Mouse (Mus musculus) hindbrain, embryonic 15.5 days (tissue): ENCODE results near the gene Them7. TPM values are rescaled to one million over a fixed set of nuclear protein-coding genes. Genes with fewer than 3 reads are reported as not detected.

Source experiments
- ATAC-seq: fragments of 200-750 bp; cut with Nextera tagmentation; 2 replicates; pipeline ENCODE4 v1.8.0; 2017; ENCODE audit warnings: low read depth, moderate number of reproducible peaks, moderate TSS enrichment; ENCODE audit not compliant: low FRiP score
- H3K27ac ChIP-seq: fragments of 300-500 bp; sonication (generic); replicated peaks from 2 replicates; pipeline ENCODE4 v1.5.1; 2015; ENCODE audit warnings: mild to moderate bottlenecking, inconsistent platforms
- H3K27me3 ChIP-seq: fragments of 300-500 bp; sonication (generic); 2 replicates; pipeline ENCODE4 v1.6.1; 2015; ENCODE audit warnings: control low read depth, inconsistent platforms
- H3K36me3 ChIP-seq: fragments of 300-500 bp; sonication (generic); 2 replicates; pipeline ENCODE4 v1.6.1; 2015; ENCODE audit warnings: control low read depth, inconsistent platforms
- H3K4me1 ChIP-seq: fragments of 300-500 bp; sonication (generic); replicated peaks from 2 replicates; pipeline ENCODE4 v1.6.1; 2015; ENCODE audit warnings: control low read depth, inconsistent platforms
- H3K4me2 ChIP-seq: fragments of 300-500 bp; sonication (generic); 2 replicates; pipeline ENCODE4 v1.6.1; 2015; ENCODE audit warnings: moderate library complexity, mild to moderate bottlenecking, inconsistent platforms
- H3K4me3 ChIP-seq: fragments of 300-500 bp; sonication (generic); 2 replicates; pipeline ENCODE4 v1.5.1; 2015; ENCODE audit warnings: mild to moderate bottlenecking, inconsistent platforms
- H3K9ac ChIP-seq: fragments of 300-500 bp; sonication (generic); 2 replicates; pipeline ENCODE4 v1.6.1; 2015; ENCODE audit warnings: inconsistent platforms
- H3K9me3 ChIP-seq: fragments of 300-500 bp; sonication (generic); 2 replicates; pipeline ENCODE4 v1.6.1; 2016; ENCODE audit warnings: control low read depth, inconsistent platforms
- WGBS: fragments of 180-500 bp; shearing (Covaris S2); methylation state at CpG from one replicate; pipeline ENCODE4 v1.1.7; 2015; 5-methylcytosine and 5-hydroxymethylcytosine counted together
- polyA plus RNA-seq: library from polyadenylated mRNA; unstranded; fragments of >200 nt; fragmentation: Nextera tagmentation; extraction: Ambion mirVana; gene quantifications from 2 replicates; pipeline ENCODE4 v1.2.1, GENCODE M21; 2015

The Them7 gene
- polyA plus RNA-seq, 1 experiment from 2014 or later: 0.09 TPM

- H3K9ac ChIP-seq: no peak overlapping the region
Observed at GRCm38 (mm10) chr2:105358040-105358439, 133.9 kb downstream of the Them7 start.

GRCm38 (mm10) chr2:105367623-105368022 is 143.5 kb downstream of the Them7 start:
- ATAC-seq: no peak
- H3K9me3 ChIP-seq: no peaks in the 10 kb centered on the region
- 34% methylated on average over 4 of the region's 4 CpGs for WGBS
- H3K36me3 ChIP-seq: no peaks in the 10 kb centered on the region
- H3K4me3 ChIP-seq: no peak overlapping the region
- no peak overlapping the region for H3K27ac ChIP-seq
- no peaks in the 10 kb centered on the region for H3K27me3 ChIP-seq
- no peak overlapping the region for H3K9ac ChIP-seq
- no peak overlapping the region for H3K4me2 ChIP-seq
- H3K4me1 ChIP-seq: peaks cover 9% of the 10 kb centered on the region

More at GRCm38 (mm10) chr2:105358040-105358439, 133.9 kb downstream of the Them7 start:
- 93% methylated on average over 3 of the region's 3 CpGs for WGBS
- no peak overlapping the region for H3K4me2 ChIP-seq
- H3K4me1 ChIP-seq: no peaks in the 10 kb centered on the region
- no peak overlapping the region for H3K4me3 ChIP-seq
- no peaks in the 10 kb centered on the region for H3K9me3 ChIP-seq
- no peak for ATAC-seq
- H3K27ac ChIP-seq: no peak overlapping the region
- no peaks in the 10 kb centered on the region for H3K36me3 ChIP-seq
- H3K27me3 ChIP-seq: no peaks in the 10 kb centered on the region

- Histone ChIP-seq H3K36me3 (no peaks in the 10 kb centered on the region), H3K9ac (no peak overlapping the region; the same call in 1 of the 2 replicates), H3K9me3 (no peaks in the 10 kb centered on the region), H3K27ac (0 out of 2 replicates have a peak overlapping the region, but pooled peaks have one; percentile 19), H3K27me3 (no peaks in the 10 kb centered on the region), H3K4me2 (peak overlapping the region; percentile 49), H3K4me1 (peaks cover 9% of the 10 kb centered on the region), H3K4me3 (peak overlapping the region; percentile 21; the same call in 1 of the 2 replicates)
- WGBS: 5% methylated on average over 10 of the region's 10 CpGs
- 0 out of 2 replicates have a peak, but pooled peaks have one; percentile 49 for ATAC-seq
Observed at GRCm38 (mm10) chr2:105370240-105370639, 146.1 kb downstream of the Them7 start.

DNA sequence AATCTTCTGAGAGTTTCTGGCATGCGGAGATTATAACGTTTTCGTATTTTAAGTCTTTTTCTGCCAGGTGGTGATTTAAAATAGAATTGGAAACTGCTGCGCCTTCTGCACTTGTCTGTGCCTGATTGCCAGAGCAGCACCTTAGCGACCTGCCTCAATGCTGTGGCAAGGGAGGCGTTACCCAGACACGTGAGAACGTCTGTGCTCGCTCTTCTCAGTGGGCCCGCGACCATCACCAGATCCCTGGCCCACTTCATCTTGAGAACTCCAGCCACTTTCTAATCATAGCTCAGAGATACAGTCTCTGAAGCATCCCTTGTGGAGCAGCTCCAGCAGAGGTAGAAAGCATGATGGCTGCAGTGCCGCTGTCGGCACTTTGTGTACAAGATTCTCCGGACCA is 146.6 kb downstream of the Them7 start:
- Histone ChIP-seq H3K4me3 (peak overlapping the region; percentile 21), H3K27me3 (no peaks in the 10 kb centered on the region), H3K4me1 (peaks cover 9% of the 10 kb centered on the region), H3K4me2 (peak overlapping the region; percentile 49), H3K9ac (peak overlapping the region; percentile 9), H3K27ac (0 out of 2 replicates have a peak overlapping the region, but pooled peaks have one; percentile 19), H3K36me3 (no peaks in the 10 kb centered on the region), H3K9me3 (no peaks in the 10 kb centered on the region)
- ATAC-seq: no peak
- WGBS: 22% methylated on average over 14 of the region's 14 CpGs

DNA sequence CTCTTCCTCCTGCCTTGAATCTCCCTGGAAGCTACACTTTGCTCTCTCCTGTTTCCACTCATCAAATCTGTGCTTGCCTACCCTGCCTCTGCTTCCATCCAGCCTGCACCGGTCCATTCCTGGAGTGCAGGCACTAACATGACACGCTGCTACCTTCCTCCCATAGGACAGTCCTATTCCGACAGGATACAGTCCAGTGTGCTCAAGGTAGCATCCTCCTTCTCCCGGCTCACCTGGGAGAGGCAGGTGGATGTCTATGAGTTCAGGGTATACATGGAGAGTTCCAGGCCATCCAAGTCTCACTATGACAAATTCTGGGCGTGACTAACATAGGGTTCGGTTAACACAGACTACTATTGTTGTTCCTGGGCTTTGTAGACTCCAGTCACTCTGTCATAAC is 148.0 kb downstream of the Them7 start:
- 0 out of 2 replicates have a peak, but pooled peaks have one; percentile 40 for ATAC-seq
- WGBS: 95% methylated on average over 6 of the region's 6 CpGs
- Histone ChIP-seq H3K36me3 (no peaks in the 10 kb centered on the region), H3K4me3 (no peak overlapping the region), H3K9me3 (no peaks in the 10 kb centered on the region), H3K27ac (no peak overlapping the region), H3K27me3 (no peaks in the 10 kb centered on the region), H3K4me1 (peaks cover 9% of the 10 kb centered on the region), H3K4me2 (no peak overlapping the region), H3K9ac (no peak overlapping the region)

- Histone ChIP-seq H3K9me3 (no peaks in the 10 kb centered on the region), H3K9ac (no peak overlapping the region), H3K27me3 (no peaks in the 10 kb centered on the region), H3K4me1 (peaks cover 9% of the 10 kb centered on the region), H3K4me3 (no peak overlapping the region), H3K4me2 (no peak overlapping the region), H3K36me3 (no peaks in the 10 kb centered on the region), H3K27ac (no peak overlapping the region)
- WGBS: 86% methylated on average over 5 of the region's 5 CpGs
- ATAC-seq: no peak
Observed at GRCm38 (mm10) chr2:105372727-105373126, 148.6 kb downstream of the Them7 start.

GRCm38 (mm10) chr2:105373658-105374057 is 149.5 kb downstream of the Them7 start:
- no peak for ATAC-seq
- Histone ChIP-seq H3K27me3 (no peaks in the 10 kb centered on the region), H3K4me1 (peaks cover 9% of the 10 kb centered on the region), H3K36me3 (no peaks in the 10 kb centered on the region), H3K27ac (no peak overlapping the region), H3K4me2 (no peak overlapping the region), H3K9me3 (no peaks in the 10 kb centered on the region), H3K4me3 (no peak overlapping the region), H3K9ac (no peak overlapping the region)
- WGBS: 96% methylated on average over 11 of the region's 11 CpGs

DNA sequence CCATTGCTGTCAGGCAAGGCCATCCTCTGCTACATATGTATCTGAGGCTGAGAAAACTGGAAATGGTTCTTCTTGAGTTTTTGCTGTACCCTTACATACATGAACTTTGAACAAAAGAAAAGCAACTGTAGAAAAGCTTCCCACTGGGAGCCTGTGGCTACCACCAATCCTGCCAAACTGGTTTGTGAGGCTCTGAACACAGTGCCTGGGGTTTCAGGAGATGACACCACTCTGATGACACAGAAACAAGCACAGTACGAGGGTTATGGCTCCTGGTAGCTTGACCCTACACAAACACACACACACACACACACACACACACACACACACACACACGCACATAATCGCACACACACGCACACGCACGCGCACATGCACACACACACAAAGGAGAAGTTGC is 151.1 kb downstream of the Them7 start:
- H3K4me2 ChIP-seq: no peak overlapping the region
- H3K36me3 ChIP-seq: no peaks in the 10 kb centered on the region
- no peak overlapping the region for H3K4me3 ChIP-seq
- no peaks in the 10 kb centered on the region for H3K27me3 ChIP-seq
- WGBS: 94% methylated on average over 7 of the region's 7 CpGs
- H3K9ac ChIP-seq: no peak overlapping the region
- ATAC-seq: no peak
- no peaks in the 10 kb centered on the region for H3K9me3 ChIP-seq
- H3K4me1 ChIP-seq: peaks cover 6% of the 10 kb centered on the region
- H3K27ac ChIP-seq: no peak overlapping the region

DNA sequence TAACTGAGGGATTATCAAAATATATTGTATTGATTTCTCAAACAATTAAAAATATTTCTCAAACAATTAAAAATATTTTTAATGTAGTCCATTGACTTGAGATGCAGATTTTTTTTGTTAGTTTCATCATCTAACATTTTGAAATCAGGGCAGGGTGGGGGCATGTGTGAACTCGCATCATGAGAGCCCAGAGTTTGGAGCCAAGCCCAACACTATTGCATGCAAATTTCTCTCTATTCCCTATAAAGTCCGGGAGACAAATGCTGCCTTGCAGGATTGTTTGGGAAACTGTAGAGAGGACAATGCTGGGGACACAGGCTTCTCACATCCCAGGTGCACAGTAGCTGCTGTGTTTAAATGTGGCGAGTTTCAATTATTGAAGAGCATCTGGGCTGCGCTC is 151.6 kb downstream of the Them7 start:
- ATAC-seq: no peak
- no peak overlapping the region for H3K4me2 ChIP-seq
- no peaks in the 10 kb centered on the region for H3K27me3 ChIP-seq
- 85% methylated on average over 4 of the region's 4 CpGs for WGBS
- 0 out of 2 replicates have a peak, but pooled peaks cover 1% of the 10 kb centered on the region for H3K4me1 ChIP-seq
- H3K27ac ChIP-seq: no peak overlapping the region
- H3K9ac ChIP-seq: no peak overlapping the region
- H3K4me3 ChIP-seq: no peak overlapping the region
- H3K36me3 ChIP-seq: no peaks in the 10 kb centered on the region
- no peaks in the 10 kb centered on the region for H3K9me3 ChIP-seq

- H3K4me1 ChIP-seq: no peaks in the 10 kb centered on the region
- no peaks in the 10 kb centered on the region for H3K27me3 ChIP-seq
- no peaks in the 10 kb centered on the region for H3K9me3 ChIP-seq
- 80% methylated on average over 1 of the region's 1 CpGs for WGBS
- no peaks in the 10 kb centered on the region for H3K36me3 ChIP-seq
- no peak overlapping the region for H3K9ac ChIP-seq
- ATAC-seq: no peak
- H3K4me2 ChIP-seq: no peak overlapping the region
- H3K27ac ChIP-seq: no peak overlapping the region
- H3K4me3 ChIP-seq: no peak overlapping the region
Observed at GRCm38 (mm10) chr2:105379682-105380081, 155.6 kb downstream of the Them7 start.

GRCm38 (mm10) chr2:105380757-105381319 is 156.7 kb downstream of the Them7 start:
- Histone ChIP-seq H3K4me1 (no peaks in the 10 kb centered on the region), H3K27ac (no peak overlapping the region), H3K9ac (no peak overlapping the region), H3K36me3 (no peaks in the 10 kb centered on the region), H3K27me3 (no peaks in the 10 kb centered on the region), H3K4me2 (no peak overlapping the region), H3K4me3 (no peak overlapping the region), H3K9me3 (no peaks in the 10 kb centered on the region)
- no peak for ATAC-seq
- WGBS: 94% methylated on average over 3 of the region's 3 CpGs

DNA sequence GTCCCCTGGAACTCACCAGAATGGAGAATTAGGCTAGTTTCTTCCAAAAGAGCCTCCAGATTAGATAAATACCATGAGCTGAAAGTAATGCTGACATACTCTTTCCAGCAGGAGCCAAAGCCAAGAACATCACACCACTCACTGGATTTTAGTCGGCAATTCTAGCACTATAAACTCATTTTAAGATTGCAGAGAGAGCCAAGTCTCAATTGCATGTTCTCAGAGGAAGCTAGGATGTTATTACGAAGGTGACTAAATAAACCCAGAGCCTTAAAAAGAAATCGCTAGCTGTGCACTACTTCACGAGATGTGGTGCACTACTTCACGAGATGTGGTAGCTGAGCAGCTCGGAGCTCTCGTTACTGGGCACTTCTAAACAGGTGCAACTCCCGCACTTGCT is 158.9 kb downstream of the Them7 start:
- H3K9ac ChIP-seq: no peak overlapping the region
- no peaks in the 10 kb centered on the region for H3K27me3 ChIP-seq
- no peak overlapping the region for H3K4me2 ChIP-seq
- no peak overlapping the region for H3K27ac ChIP-seq
- no peak overlapping the region for H3K4me3 ChIP-seq
- ATAC-seq: no peak
- WGBS: 81% methylated on average over 8 of the region's 8 CpGs
- no peaks in the 10 kb centered on the region for H3K4me1 ChIP-seq
- H3K36me3 ChIP-seq: no peaks in the 10 kb centered on the region
- H3K9me3 ChIP-seq: no peaks in the 10 kb centered on the region

DNA sequence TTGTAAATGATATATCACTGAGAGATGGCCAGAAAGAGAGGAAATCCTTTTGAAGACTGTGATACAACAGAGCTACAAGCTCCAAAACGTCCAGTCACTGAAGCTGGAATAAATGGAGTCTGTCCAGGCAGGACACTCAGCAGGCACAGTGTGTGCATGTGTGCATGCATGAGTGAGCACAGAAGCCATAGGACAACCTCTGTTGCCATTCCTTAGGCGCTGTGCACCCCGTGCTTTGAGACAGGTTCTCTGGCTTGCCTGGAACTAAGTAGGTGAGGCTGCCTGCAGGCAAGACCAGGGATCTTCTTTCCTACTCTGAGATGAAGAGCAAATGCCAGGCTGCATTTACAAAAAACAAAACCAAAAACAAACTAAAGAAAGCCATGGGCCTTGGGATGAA is 160.9 kb downstream of the Them7 start:
- Histone ChIP-seq H3K9ac (no peak overlapping the region), H3K27me3 (no peaks in the 10 kb centered on the region), H3K4me1 (no peaks in the 10 kb centered on the region), H3K27ac (no peak overlapping the region), H3K9me3 (no peaks in the 10 kb centered on the region), H3K36me3 (no peaks in the 10 kb centered on the region), H3K4me3 (no peak overlapping the region), H3K4me2 (no peak overlapping the region)
- 80% methylated on average over 3 of the region's 3 CpGs for WGBS
- ATAC-seq: no peak
